In the genomic region with DNA sequence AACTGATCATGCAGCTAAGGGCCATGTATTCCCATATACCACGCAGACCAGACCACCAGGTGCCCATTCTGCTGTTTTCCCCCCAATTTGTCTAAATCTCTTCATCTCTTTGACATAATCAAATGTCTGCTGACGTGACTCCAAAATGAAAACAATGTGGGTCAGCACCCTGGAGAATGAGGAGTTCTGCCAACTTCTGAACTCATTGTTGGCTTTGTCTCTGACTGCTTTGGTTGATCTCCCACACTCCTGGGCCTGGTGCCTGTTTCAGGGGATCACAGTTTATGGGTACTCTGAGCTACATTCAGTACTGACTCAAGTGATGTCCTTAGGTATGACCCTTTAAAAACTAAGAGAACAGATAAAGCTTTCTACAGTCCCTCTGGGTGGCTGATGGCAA, we compare ENCODE assay signal across 22 mouse cellular contexts.
DNase-seq lines count a peak whose midpoint lies in the region; TF ChIP-seq lines count a peak whose summit lies in the region.
"Had no signal": no experiment of that assay in that cellular context is flagged by ENCODE, and none has a peak within 500 bp of the region (broad histone marks: within the 10 kb centered on the region; RNA-seq: fewer than 3 reads in every experiment).

No protein-coding gene starts in this region.

- no peak overlapping the region for H3K27ac ChIP-seq in gastrocnemius, adult 2 months
- 0 out of 2 replicates have a peak overlapping the region, but pooled peaks have one; percentile 46 for H3K27ac ChIP-seq in cerebellum, adult 2 months (ENCODE audit: insufficient read depth, low read length)
- H3K27ac ChIP-seq: embryonic facial prominence, embryonic 10.5 days; heart, embryonic 13.5 days; hindbrain, embryonic 14.5 days; limb, embryonic 13.5 days; liver, embryonic 13.5 days; neural tube, embryonic 15.5 days; stomach, embryonic 15.5 days had no signal

- TF ChIP-seq CTCF in gastrocnemius, adult 2 months (IDR thresholded peaks at IDR 0.05): no peak
- no peak for TF ChIP-seq CTCF in lung, adult 2 months (IDR thresholded peaks at IDR 0.05; ENCODE audit: insufficient read depth, low read length)
- TF ChIP-seq CTCF in cerebellum, adult 2 months (IDR thresholded peaks at IDR 0.05; ENCODE audit: borderline replicate concordance, insufficient read depth, low read depth, low read length): no peak

- no peak overlapping the region for H3K4me3 ChIP-seq in gastrocnemius, adult 2 months
- no peak overlapping the region for H3K4me3 ChIP-seq in lung, adult 2 months (replicated peaks; ENCODE audit: extremely low read depth, low read depth, low read length)
- H3K4me3 ChIP-seq in cerebellum, adult 2 months (replicated peaks; ENCODE audit: insufficient read depth, low read depth, low read length): no peak overlapping the region
- H3K4me3 ChIP-seq: embryonic facial prominence, embryonic 10.5 days; forebrain, embryonic 12.5 days; heart, embryonic 13.5 days; limb, embryonic 13.5 days; liver, embryonic 13.5 days; neural tube, embryonic 15.5 days; stomach, embryonic 15.5 days had no signal

- DNase-seq in gastrocnemius, adult 2 months: peak; percentile 43
- DNase-seq in gastrocnemius, postnatal 4 days (ENCODE audit: low spot score in 2 of 2): no peak
- DNase-seq in lung, postnatal 14 days: peak; percentile 17
- DNase-seq in lung, adult 2 months: no peak
- peak; percentile 61 to 87 for DNase-seq in cerebellum, adult 2 months
- DNase-seq in gastrocnemius, postnatal 14 days: peak; percentile 13
- no peak for DNase-seq in embryo, embryonic 10 days (ENCODE audit: low spot score)
- no peak for DNase-seq in embryo, embryonic 10.5 days (ENCODE audit: low spot score)
- DNase-seq: adrenal gland, adult 8-10 months; B cell, adult 2 months; heart, adult 11 months; kidney, adult 8-10 months; kidney, postnatal 14 days; liver, embryonic 13.5 days; right cerebral cortex, postnatal 25 days had no signal

- no peaks in the 10 kb centered on the region for H3K27me3 ChIP-seq in cerebellum, adult 2 months (ENCODE audit: control insufficient read depth, insufficient read depth, low read length)
- H3K27me3 ChIP-seq: forebrain, embryonic 12.5 days; heart, embryonic 13.5 days; limb, embryonic 13.5 days; liver, embryonic 13.5 days; neural tube, embryonic 15.5 days; stomach, embryonic 15.5 days had no signal

- 52% methylated on average over 2 of the region's 2 CpGs for WGBS in lung, adult 2 months
- WGBS in cerebellum, adult 2 months: 17% methylated on average over 2 of the region's 2 CpGs

- intact Hi-C loops in gastrocnemius, adult 2 months (cut with DNase I): no loop called here
- intact Hi-C loops in gastrocnemius, postnatal 14 days (cut with DNase I; ENCODE audit: low total_unique reads): no loop called here

- no peak for TF ChIP-seq POLR2A in lung, adult 2 months (IDR thresholded peaks at IDR 0.05; ENCODE audit: borderline replicate concordance, extremely low read depth, low read depth, low read length)
- TF ChIP-seq POLR2A in cerebellum, adult 2 months (IDR thresholded peaks at IDR 0.05; ENCODE audit: borderline replicate concordance, insufficient read depth, low read length): no peak

- no peaks in the 10 kb centered on the region for H3K4me1 ChIP-seq in lung, adult 2 months (ENCODE audit: control insufficient read depth, insufficient read depth, low read length)
- peaks cover 30% of the 10 kb centered on the region for H3K4me1 ChIP-seq in cerebellum, adult 2 months (ENCODE audit: control insufficient read depth, insufficient read depth, low read length)
- H3K4me1 ChIP-seq: heart, embryonic 13.5 days; liver, embryonic 13.5 days; stomach, embryonic 15.5 days had no signal

Comparison
In these comparisons a context has a peak if more than half of its experiments do, and no peak if none do; other contexts are left out.
1. DNase-seq: peak in gastrocnemius, adult 2 months (single experiment), lung, postnatal 14 days (single experiment), cerebellum, adult 2 months (2 of 2) and gastrocnemius, postnatal 14 days (single experiment); none in gastrocnemius, postnatal 4 days (0 of 2), lung, adult 2 months (single experiment), embryo, embryonic 10 days (single experiment) and embryo, embryonic 10.5 days (single experiment).